Mouse (Mus musculus) MN1 (cell line): Measurements from ENCODE around the gene Slc16a10.
"Not testable (repeated sequence)": the region's sequence is repeated elsewhere in the genome, so short reads cannot be mapped to it uniquely, and the experiment has no call there.

Source experiments
- DNase-seq: peaks from one replicate; pipeline ENCODE4 v3.0.0-alpha.2; 2016; ENCODE audit warnings: low spot score

Gene Slc16a10

DNA sequence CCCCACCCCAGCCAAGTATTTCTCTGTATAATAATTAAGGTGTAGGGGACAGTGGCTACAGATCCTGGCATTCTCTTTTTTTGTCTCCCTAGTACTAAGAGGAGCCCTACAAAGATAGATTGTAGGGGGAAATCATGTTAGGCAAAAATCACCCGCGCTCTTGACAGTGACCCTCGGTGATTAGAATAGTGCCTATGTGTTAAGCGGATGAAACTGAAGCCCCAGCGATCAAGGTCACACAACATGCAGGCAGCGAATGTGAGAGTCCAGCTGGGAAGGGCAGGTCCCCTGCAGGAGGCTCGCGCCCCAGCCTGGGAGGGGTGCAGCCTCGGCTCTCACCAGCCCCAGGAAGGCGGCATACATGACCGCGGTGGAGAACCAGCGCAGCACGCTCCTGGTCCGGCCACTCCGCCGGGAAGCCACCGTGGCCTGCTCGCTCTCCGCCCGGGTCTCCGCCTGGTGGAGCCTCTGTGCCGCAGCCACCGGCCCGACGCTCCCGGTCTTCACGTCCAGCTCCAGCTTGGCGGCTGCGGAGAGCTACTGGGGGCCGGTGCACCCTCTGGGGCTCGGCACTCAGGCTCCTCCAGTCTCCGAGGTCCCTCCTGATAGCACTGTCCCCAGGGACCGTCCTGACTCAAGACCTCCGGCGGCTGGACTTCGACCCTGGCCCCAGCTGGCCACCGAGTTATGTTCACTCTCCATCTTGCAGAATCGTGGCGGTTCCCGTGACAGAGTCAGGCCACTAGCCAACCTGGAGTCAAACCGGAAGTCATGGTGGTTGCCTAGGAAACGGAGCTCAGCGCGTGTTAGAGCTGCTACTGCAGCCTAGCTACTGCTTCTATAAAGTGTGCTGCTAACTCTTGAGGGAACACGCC lies 117.3 kb downstream of the Slc16a10 start, which contains the start of gene Mfsd4b1:
TSS of gene Mfsd4b1 (minus strand) at position 715 of the 875 bp plus-strand sequence.
- peak; percentile 83 for DNase-seq

- no peak for DNase-seq
Observed at GRCm38 (mm10) chr10:40020401-40020800, 121.7 kb downstream of the Slc16a10 start.

DNA sequence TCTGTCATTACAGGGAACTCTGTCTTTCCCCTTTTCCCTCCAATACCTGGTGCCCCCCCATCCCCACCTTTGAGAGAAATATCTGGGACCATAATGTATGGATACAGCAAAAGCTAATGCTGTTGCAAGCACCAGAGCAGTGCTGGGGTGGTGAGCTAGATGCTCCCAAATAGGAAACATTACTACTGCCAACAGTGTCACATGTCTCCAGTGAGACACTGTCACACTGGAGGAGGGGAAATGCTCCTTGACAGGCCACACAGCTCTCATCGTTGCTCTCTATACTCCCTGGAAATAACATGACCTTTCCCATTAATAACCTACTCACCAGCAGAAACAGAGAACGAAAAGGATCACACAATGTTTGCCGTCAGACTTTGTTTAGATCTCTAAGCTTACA lies 122.6 kb downstream of the Slc16a10 start:
- DNase-seq: no peak

GRCm38 (mm10) chr10:40018261-40018860 lies 123.7 kb downstream of the Slc16a10 start:
- no peak for DNase-seq

GRCm38 (mm10) chr10:40009591-40009990 lies 132.5 kb downstream of the Slc16a10 start:
- DNase-seq: no peak

GRCm38 (mm10) chr10:40008847-40009246 lies 133.2 kb downstream of the Slc16a10 start:
- DNase-seq: not testable (repeated sequence)

GRCm38 (mm10) chr10:40007953-40008352 lies 134.1 kb downstream of the Slc16a10 start:
- no peak for DNase-seq

DNA sequence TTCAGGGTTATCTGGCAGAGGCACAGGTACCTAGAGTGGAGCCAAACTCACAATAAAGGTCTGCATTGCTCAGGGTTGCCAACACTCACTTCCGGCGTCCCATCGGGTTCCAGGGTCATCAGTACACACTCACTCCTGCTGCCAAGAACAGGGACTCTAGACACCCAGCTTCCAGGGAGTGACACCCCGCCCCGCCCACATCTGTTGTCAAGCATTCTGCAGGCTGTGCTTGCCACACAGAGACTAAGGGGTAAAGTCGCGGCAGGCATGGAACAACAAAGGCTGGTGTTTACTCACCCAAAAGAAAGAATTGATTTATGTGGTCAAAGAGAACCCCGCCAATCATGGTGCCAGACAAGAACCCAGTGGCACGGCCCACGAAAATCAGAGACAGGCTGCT lies 135.1 kb downstream of the Slc16a10 start:
- no peak for DNase-seq

DNA sequence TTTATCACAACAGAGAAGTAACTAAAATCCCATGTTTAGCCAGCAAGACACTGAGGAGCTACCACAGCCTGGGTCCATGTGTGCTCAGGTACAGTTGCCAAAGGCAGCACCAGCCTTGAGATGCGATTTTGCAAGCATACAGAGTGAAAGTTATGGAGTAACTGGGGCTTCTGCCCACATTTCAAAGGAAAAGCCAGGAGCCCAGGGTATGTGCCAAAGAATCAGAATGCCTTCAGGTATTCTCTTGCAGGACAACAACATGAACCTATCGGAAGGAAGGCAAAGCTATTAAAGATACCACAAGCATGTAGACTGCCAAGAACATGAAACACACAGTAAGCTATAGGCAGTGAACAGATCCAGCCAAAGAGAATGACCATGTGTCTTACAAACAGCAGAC lies 141.3 kb downstream of the Slc16a10 start:
- no peak for DNase-seq

DNA sequence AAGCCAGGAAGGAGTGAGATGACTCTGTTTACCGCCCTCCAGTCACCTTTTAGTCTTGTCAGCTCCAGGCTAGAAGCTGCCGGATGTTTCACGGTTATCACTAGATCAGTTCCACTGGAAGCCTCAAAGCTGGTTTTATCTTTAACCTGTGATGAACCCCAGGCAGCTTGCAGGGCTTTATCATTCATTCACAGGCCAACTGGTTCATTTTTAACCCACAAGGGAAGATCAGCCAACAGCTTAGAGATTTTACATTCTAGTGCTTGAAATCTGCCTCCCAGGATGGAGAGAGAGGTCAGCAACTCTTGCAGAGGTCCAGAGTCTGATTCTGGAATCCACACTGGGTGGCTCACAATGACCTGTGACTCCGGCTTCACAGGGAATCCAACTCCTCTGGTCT lies 150.9 kb downstream of the Slc16a10 start:
- no peak for DNase-seq

GRCm38 (mm10) chr10:39986466-39986865 lies 155.6 kb downstream of the Slc16a10 start, which contains the start of gene Mfsd4b5:
TSS of gene Mfsd4b5 (minus strand) at chr10:39986646.
- no peak for DNase-seq
